Mouse (Mus musculus): ENCODE data around the gene Tspan4.
A peak's percentile ranks its signal among the peaks of the same experiment; 100 is the strongest.
"Not testable (repeated sequence)": the region's sequence is repeated elsewhere in the genome, so short reads cannot be mapped to it uniquely, and the experiment has no call there.

The Tspan4 gene

DNA sequence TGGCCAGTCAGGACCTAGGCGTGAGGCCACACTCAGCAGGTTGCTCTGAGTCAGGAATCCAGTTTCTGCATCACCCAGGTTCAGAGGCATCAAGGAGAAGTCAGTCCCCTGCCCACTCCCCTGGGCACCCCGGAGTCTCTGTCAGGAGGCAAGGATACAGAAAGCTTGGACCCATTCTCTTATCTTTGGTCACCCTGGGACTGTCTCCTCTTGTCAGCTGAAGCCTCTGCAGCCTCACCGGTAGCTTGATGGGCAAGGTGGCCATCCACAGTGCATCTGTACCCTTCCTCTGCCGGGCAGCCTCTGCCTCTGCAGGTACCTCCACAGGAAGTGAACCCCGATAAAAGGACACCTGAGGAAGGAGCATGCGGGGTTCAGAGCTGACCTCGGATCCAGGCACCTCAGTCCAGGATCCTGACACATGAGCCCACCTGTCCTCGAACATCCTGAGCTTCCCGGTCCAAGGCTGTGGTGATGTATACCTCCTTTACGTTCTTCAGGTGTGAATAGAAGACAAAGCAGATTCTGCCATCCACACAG, 35.8 kb upstream of the Tspan4 start:
- no peak for DNase-seq (ENCODE audit: low read depth)

DNA sequence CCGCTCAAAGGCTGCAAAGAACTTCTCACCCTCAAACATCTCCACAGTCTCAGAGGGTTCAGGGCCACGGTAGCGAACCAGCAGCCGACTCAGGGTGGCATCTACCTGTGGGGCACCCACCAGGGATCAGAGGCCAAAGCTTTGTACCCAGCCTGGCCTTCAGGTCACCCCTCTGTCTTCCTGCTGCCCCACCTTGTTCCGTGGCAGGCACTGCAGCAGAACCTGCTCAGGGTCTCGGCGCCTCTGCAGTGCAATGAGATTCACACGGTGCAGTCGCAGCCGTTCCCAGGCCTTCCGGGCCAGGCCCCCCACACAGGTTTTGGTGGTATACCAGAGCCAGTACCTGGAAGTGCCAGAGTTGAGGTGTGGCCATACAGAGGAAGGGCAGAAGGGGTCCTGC, 35.2 kb upstream of the Tspan4 start:
- DNase-seq (ENCODE audit: low read depth): no peak

DNA sequence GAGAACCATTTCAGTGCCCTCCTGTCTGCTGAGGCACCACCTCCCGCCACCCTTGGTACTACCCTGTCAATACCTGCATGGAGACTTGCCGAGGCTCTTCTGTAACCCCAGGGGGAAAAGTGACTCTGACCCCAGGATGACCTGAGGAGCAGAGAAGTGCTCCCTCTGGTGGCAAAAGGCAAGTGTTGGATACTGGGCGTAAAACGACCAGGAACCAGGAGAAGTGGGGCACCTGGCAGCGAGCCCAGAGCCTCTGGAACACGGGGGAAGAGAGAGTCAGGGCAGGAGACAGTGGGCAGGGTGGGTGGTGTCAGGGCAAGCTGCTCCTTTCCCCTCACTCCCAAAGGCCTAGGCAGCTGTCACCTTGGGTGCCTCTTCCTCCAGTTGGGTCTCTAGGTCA, 34.4 kb upstream of the Tspan4 start:
- peak; percentile 74 for DNase-seq (ENCODE audit: low read depth)

DNA sequence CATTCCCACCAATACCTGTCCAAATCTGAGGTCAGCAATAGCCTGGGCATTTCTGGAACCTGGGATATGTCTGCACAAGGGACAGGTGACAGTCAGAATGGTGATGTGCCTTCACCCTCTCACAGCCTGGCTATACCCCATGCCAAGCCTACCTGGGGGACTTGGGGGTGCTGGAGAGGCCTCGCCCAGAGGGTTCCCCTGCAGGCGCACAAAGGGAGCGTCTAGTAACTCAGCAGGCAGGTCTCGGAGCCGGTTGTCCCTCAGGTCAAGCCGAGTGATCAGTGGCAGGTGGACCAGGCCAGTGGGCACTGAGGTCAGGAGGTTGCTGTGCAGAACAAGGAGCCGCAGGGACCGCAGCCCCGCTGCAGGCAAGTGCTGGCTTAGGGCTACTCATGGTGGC, 33.6 kb upstream of the Tspan4 start:
- no peak for DNase-seq (ENCODE audit: low read depth)

DNA sequence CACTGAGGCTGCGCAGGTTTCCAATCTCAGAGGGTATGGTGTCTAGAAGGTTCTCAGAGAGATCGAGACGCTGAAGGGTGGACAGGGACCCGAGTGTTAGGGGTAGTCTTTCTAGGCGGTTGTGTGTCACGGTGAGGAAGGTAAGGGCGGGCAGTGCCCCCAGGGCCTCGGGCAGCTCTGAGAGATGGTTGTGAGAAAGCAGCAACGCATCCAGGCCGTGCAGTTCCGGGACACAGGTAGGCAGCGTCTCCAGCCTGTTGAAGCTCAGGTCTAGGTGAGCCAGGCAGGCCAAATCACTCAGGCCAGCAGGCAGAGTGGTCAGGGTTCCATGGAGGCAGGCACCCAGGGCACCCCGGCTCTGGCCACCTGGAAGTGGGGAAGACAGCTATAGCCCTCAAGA, 32.8 kb upstream of the Tspan4 start:
- no peak for DNase-seq (ENCODE audit: low read depth)

DNA sequence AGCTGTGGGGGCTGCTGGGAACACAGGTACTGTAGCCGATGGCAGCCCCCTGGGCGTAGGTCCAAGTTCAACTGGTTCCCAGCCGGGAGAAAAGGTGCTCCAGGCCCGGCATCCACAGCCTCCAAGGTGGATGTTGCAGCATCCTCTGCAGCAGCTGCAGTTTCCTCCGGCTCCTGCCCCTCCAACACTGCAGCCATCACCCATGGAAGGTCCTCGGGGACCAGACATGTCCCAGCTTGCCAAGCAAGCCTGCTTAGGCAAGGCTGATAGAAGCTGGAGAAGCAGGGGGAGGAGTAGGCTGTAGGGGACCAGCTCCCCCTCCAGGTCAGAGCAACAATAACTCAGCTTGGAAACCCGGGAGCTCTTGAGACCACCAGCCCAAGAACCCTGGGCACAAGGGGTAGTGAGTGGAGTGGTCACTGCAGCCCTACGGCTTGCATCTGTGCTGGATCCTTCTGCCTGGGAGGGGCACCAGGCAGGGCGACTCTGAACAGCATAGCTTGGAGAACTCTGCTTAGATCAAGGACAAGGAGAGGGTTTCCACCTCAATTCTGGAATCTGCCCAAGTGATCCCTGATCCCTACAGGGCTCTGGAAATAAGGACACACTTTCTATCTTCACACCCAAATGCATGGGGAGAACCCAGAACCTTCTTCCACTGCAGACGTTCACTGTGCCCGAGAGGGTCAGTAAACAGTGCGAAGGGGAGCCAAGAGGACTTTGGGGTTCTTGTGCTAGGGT, 31.8 kb upstream of the Tspan4 start:
- DNase-seq (ENCODE audit: low read depth): no peak

DNA sequence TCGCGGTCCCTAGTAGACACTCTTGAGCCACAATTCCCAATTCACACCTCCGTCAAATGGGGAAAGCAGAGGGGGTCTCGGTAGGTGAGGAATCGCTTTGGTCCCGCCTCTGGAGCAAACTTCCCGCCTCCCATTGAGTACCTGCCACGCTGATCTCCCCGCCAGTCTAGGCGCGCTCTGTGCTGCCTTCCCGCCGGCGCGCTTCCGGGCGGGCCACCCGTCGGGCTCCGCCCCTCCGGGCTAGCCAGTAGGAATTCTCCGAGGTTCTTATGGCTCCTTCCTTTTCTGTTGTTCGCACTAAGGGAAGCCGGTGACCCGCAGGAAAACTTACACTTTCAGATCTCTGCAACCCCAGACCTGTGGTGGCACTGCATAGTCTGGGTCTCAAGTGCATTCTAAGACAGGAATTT, 31.2 kb upstream of the Tspan4 start, which contains the start of gene Pidd1:
Gene Pidd1, minus strand, starts transcription at position 198 of the 410 bp plus-strand sequence.
- DNase-seq (ENCODE audit: low read depth): peak; percentile 66

DNA sequence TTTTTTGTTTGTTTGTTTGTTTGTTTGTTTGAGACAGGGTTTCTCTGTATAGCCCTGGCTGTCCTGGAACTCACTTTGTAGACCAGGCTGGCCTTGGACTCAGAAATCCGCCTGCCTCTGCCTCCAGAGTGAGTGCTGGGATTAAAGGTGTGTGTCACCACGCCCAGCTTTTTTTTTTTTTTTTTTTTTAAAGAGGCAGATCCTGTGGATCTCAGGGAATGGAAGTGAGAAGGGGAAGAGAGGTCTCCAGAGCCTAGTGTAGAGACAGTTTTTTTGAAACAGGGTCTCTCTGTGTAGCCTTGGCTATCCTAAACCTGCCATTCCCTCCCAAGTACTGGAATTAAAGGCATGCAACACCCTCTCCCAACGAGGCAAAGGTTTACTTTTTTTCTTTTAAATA, 28.7 kb upstream of the Tspan4 start:
- DNase-seq (ENCODE audit: low read depth): not testable (repeated sequence)

DNA sequence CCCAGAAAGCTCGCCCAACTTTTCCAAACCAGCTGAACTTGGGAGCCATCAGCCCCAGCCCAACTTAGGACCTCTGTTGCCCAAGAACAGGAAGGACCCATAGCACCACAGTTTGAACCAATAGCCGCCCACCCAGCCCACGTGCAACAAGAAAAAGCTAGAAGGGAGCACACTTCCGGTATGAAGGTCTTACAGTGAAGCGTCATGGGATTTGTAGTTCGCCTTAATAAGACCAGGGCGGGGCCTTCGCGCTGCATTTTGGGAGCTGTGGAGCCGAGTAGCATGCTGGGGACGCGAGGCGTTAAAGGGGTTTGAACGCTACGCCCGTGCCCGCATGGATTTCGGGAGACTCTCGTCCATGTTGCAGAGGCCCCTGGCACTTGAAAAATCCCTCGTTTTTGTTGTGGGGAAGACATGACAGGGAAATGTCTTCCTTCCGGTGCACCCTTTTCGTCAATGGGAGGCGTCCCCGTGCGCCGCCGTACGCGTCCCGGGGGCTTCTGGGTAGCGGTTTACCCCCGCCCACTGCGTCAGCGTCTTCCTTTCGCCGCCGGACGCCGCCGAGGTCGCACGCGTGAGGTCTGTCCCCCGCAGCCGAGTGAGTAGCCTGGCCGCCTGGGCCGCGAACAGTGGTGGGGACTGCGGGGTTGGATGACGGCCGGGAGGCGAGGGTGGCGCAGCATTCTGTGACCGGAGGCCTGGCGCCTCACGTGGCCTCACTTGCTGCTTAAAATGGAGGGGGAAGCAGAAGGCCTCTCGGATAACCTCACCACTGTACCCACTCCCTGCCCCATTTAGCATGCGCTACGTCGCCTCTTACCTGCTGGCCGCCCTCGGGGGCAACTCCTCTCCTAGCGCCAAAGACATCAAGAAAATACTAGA, 27.7 kb upstream of the Tspan4 start, which contains the start of gene Rplp2:
Gene Rplp2, plus strand, starts transcription at position 261 of the 882 bp plus-strand sequence.
- peak; percentile 95 for DNase-seq (ENCODE audit: low read depth)

DNA sequence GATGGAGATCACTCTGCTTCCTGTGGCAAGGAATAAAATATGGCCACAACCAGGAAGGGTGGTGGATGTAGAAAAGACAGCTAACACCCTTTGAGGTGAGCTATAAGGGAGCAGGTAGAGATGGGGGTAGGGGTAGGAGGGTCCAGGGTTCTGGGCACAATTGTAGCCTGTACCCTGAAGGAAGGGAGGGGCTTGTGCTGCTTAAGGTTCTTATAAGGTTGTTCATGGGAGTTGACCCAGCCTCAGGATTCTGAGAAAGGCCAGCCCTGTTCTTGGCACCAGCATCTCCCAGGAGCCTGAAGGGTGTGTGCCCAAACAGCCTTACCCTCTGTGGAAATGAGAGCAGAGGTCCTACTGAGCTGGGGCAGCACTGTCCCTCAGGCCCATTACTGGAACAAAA, 23.1 kb upstream of the Tspan4 start:
- no peak for DNase-seq (ENCODE audit: low read depth)

DNA sequence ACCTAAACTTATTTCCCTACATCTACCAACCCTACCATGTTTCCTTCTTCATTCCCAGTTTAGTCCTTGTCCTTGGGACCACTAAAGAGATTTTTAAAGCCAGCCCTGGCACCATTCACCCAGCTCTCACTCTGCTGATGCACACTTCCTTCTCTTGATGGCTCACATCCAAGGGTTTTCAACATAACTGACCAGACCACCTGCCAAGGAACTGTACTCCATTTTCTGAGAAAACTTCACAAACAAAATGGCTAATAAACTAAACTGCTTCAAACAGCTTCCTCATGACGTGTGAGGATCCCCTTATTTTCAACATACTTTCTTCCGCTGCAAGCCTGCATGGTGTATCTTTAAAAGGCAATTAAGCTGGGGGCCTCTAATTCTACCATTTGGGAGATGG, 21.4 kb upstream of the Tspan4 start:
- no peak for DNase-seq (ENCODE audit: low read depth)

DNA sequence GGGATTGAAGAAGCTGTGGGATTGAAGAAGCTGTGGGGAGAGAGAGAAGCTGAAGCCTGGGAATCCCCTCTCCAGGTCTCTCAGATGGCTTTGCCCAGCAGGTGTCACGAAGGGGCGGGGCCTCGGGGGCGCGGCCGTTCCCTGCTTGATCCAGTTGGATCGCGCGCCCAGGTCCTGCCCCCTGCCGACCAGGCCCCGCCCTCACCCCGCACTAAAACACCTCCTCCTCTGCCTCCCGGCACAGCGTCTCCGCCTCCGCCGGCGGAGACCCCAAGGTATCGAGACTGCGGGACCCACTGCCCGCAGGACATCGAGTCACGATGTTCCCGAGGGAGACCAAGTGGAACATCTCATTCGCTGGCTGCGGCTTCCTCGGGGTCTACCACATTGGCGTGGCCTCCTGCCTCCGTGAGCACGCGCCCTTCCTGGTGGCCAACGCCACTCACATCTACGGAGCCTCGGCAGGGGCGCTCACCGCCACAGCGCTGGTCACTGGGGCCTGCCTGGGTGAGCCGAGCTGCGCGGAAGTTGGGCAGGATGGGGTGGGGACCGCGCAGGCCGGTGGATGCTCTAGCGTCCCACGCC, 20.0 kb upstream of the Tspan4 start, which contains the start of gene Pnpla2:
Gene Pnpla2, plus strand, starts transcription at position 232 of the 585 bp plus-strand sequence.
- peak; percentile 94 for DNase-seq (ENCODE audit: low read depth)

DNA sequence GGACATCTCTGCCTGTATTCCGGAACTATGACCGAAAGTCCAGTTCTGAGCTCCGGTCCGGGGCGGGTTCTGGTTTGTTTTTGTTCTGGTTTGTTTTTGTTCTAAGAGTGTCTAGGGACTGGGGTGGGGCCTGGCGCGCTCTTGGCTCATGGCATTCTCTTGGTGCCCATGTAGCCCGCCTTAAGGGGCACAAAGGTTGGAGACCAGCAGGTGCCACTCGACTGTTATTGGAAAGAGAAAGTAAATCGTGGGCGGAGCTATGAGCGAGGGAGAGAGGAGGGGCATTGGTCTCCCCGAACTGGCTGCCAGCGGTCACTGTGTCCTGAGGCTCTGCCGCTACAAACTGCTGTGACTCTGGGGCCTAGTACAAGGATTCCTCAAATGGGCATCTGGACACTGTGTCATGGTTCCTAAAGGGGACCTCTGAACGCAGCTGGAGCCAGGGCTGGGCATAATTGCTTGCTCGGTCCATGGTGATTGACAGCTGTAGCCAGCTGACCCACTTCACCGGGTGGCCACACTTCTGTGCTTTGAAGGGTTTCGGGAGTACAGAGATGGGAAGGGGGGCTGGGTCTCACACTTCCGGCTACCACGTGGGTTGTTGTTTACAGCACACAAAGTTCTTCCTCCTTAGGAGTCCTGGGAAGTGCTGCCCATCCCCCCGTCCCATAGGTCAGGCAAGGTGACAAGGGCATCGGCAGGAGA, 19.3 kb upstream of the Tspan4 start:
- DNase-seq (ENCODE audit: low read depth): peak; percentile 74

DNA sequence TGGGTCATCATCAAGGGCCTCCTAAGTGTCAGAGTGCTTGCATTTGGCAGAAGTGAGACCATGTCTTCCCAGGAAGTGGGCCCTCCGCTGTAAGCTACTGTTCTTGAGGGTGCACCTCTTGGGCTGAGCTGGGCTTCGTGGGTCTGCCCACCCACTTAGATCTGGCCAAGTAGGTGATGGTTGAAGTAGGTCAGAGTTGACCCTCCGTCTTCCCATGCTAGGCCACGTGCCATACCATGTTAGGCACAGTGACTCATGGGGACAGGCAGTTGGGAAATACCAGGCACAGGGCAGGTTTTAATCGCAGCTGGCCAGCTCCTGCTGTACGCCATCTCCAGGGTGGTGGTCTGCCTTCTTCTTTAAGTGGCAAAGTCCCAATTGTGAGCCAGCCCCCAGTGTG, 18.3 kb upstream of the Tspan4 start:
- no peak for DNase-seq (ENCODE audit: low read depth)

DNA sequence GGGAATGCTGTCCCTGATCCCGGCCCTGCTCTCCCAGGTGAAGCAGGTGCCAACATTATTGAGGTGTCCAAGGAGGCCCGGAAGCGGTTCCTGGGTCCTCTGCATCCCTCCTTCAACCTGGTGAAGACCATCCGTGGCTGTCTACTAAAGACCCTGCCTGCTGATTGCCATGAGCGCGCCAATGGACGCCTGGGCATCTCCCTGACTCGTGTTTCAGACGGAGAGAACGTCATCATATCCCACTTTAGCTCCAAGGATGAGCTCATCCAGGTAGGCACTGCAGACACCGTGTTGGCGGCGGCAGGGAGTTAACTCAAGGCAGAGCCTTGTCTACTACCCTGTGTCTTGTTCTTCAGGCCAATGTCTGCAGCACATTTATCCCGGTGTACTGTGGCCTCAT, 17.8 kb upstream of the Tspan4 start:
- no peak for DNase-seq (ENCODE audit: low read depth)

DNA sequence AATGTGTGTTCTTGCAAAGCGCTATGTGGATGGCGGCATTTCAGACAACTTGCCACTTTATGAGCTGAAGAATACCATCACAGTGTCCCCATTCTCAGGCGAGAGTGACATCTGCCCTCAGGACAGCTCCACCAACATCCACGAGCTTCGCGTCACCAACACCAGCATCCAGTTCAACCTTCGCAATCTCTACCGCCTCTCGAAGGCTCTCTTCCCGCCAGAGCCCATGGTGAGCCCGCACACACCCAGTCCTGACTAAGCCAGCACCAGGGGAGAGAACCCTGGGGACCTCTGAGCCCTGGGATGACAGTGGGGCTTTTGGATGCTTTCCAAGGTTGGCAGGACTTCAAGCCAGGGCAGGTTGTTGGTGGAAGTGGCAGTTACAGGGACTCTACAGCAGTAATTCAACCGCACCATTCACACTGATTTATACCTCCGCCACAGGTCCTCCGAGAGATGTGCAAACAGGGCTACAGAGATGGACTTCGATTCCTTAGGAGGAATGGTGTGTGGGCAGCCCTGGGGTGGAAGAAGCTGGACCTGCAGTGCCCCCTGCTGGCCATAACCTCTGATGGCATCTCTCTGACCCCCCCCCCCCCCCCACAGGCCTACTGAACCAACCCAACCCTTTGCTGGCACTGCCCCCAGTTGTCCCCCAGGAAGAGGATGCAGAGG, 16.9 kb upstream of the Tspan4 start:
- DNase-seq (ENCODE audit: low read depth): peak; percentile 83

DNA sequence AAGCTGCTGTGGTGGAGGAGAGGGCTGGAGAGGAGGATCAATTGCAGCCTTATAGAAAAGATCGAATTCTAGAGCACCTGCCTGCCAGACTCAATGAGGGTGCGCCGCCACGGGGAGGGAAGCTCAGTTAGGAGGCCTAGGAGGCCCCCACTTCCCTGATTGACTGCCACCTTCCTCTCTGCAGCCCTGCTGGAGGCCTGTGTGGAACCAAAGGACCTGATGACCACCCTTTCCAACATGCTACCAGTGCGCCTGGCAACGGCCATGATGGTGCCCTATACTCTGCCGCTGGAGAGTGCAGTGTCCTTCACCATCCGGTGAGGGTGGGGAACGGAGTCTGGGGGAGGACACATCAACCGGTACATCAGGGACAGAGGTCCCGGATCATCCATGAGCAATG, 16.4 kb upstream of the Tspan4 start:
- DNase-seq (ENCODE audit: low read depth): no peak

DNA sequence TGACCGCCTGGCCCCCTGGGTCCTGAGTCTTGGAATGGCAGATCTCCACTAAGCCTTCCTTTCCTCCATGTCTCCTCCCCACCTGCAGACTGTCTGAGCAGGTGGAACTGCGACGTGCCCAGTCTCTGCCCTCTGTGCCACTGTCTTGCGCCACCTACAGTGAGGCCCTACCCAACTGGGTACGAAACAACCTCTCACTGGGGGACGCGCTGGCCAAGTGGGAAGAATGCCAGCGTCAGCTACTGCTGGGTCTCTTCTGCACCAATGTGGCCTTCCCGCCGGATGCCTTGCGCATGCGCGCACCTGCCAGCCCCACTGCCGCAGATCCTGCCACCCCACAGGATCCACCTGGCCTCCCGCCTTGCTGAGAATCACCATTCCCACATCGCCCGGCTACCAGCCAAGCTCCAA, 15.7 kb upstream of the Tspan4 start:
- no peak for DNase-seq (ENCODE audit: low read depth)

DNA sequence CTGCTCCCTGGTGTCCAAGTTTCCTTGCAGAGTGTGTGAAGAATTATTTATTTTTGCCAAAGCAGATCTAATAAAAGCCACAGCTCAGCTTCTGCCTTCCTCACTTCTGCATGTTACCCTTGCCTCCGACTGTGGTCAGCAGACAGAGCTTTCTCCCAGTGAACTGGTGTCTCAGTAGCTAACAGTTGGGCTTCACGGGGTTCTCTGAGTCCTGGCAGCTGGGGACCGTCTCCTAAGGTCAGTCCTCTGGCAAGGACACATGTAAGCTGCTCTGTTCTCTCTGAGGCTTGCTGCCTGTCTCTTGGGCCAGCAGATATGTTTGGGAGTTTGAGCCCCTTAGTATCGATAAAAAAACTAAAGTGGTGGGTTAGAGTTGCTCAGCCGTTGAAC, 15.0 kb upstream of the Tspan4 start:
- DNase-seq (ENCODE audit: low read depth): no peak

DNA sequence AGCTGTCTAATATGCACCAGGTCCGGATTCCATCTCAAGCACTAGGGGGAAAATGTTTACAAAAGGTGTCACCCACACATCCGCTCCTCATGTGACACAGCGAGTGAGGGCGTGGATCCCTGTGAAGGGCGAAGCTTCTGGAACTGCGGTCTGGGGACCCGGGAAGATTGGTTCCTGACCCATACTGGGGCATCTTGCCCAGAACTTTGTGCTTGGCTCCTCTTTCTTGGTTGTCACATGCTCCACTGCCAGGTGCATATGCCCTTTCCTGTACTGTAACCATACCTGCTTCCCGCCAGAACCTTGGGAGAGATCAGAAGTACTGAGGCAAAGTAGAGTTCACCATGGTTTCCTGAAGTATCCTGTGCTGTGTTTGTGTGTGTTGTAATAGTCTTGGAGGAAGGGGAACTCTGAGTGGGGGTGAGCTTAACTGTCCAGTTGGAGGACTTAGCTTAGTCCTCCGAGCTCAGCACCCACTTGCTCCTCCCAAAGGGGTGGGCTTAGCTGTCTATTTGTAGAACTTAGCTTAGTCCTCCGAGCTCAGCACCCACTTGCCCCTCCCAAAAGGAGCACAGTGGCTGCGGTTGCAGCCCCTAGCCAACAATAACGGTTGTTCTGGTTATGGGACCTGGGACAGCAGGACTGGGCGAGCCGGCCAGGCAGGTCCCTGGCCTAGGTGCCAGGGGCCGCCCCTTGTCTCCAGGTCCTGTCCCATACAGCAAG, 14.5 kb upstream of the Tspan4 start, which contains the start of gene Cracr2b:
Gene Cracr2b, plus strand, starts transcription at position 704 of the 723 bp plus-strand sequence.
- no peak for DNase-seq (ENCODE audit: low read depth)

Measured in naive thymus-derived CD4-positive, alpha-beta T cell, adult 2 months (primary cell).